Mouse (Mus musculus) yolk sac, embryonic 10.5 days (tissue): ENCODE data around the gene Thbd.

Experiments
- DNase-seq: peaks from one replicate; pipeline ENCODE4 v3.0.0-alpha.2; 2017; ENCODE audit warnings: low spot score

The Thbd gene

DNA sequence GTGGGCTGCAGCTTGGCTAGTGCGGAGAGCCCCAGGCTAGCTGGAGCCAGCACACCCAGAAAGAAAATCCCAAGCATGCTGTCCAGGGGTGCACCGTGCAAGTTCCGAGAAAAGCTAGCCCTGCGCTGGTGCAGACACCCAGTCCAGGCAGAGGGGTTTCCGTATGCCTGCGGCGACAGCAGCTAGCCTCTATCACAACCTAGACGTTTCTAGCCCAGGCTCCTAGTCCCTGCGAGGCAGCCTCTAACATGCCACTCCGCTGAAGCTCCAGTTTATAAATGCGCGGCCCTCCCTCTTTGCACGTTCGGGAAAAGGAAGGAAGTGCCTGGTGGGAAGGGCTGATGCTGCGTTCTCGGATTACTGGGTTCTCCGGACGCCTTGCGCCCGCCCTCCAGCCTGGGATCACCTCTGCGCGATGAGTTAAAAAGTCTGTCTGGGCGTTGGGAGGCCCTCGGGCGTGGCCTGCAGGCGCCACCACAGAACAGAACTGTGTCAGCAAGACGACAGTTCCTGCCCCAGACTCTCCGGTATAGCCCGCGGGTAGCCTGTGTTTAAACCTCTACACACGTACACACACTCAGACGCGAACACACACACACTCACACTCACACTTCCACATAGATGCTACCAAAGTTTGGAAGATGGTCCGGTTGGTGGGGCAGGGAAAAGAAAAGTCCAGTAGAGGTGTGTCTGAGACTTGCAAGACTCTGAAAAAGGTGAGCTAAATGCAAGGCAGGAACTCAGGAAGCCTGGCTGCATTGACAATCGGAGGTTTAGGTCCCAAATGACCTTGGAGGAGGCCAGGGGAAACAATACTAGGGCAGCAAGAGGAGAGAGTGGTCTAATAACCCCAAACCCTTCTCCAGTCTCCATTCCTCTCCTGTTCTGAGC lies at the start of gene Thbd:
Thbd (minus strand) TSS at position 319 of the 891 bp plus-strand sequence.
- DNase-seq = peak; percentile 62

DNA sequence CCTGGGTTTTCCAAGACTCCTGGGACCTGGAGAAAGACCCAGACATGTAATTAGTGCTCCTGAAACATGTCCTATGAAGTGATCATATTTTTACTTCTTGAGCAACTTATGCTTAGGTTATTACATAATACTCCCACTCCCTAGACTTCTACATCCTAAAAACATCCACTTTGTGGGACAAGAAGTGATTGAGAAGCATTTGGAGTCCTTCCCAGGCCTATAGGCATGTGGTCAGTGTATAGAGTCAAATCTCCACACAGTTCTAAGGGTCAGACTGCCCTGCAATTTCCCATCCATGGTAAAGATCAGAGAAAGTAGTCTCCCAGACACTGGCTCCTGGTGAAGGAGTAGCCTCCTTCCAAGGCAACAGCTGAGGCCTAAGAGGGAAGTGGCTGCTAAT lies 47.4 kb upstream of the Thbd start:
- DNase-seq = no peak

DNA sequence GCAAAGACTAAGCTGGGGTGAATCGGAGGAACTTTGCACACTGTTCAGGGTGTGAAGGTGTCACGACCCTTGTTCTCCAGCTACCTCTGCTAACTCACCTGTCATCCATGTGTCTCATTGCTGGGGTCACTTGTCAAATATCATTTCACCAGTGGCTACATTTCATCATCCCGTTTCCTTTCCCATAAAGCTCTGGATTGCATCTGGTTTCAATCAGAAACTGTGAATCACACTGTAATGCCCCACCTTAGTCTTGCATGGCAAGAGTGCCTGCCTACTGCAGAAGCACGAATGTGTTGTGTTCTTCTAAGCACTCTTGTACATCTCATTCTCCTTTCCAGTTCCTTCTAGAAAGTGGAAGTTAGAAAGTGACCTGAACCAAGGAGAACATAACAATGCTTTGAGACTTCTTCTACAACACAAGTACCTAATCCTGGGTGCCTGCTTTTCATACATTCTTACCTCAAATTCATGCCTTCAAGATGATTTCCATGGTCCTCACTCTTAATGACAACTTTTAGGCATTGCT lies 46.1 kb upstream of the Thbd start:
- DNase-seq = no peak

- DNase-seq = no peak
Measured at GRCm38 (mm10) chr2:148453061-148453460, 45.1 kb upstream of the Thbd start.

DNA sequence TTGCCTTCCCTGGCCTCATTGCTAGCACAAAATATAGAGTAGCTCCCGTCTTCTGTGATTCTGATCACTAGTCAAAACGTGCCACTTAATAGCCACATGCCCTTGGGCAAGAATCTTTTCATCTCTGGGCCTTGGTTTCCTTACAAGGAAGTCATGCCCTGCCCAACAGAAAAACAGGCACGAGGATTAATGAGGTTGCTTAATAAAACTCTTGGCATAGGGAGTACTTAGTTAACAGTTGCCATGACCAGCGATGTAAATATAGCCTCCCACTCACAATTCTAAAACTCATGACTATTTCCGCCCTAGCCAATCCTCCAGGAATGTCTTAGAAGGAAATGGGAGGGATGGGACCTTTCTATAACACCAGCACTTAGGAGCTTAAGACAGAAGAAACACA lies 43.5 kb upstream of the Thbd start:
- DNase-seq = no peak

DNA sequence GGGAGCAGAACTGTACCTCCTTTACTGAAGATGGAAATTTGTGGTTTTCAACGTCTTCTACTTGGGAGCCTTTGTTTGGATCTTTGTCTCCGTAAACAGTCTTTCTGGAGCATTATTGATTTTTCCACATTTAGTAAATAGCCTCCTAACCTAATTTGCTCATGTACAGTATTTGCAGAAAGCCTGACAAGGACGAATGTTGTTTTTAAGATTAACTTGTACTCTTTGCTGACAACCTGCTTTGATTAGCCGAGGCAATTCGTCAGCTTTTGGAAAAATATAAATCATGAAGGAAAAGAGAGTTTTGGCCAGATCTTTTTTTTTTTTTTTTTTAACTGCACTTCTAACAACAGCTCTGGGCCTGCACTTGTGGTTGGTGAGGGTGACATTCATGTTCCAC lies 42.6 kb upstream of the Thbd start:
- no peak for DNase-seq

- no peak for DNase-seq
Measured at GRCm38 (mm10) chr2:148449659-148450058, 41.7 kb upstream of the Thbd start.

DNA sequence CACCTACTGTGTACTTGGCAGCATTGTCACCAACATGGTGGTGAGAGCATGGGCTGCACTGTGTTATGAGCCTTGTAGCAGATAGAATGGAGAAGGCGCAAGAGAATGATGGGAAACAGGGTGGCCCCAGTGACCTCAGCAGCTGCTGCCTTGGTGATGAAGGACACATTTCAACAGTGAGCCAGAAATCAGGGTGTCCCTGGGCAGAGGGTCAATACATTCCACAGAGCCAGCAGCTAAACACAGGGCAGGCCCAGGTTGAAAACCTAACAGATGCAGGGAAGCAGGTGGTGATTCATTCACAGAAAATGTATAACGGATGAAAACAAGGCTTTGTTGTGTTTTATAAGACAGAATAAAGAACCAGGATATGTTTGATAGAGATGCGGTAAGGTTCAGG lies 38.5 kb upstream of the Thbd start:
- no peak for DNase-seq

GRCm38 (mm10) chr2:148445616-148446015 lies 37.6 kb upstream of the Thbd start:
- no peak for DNase-seq

GRCm38 (mm10) chr2:148444472-148444871 lies 36.5 kb upstream of the Thbd start:
- no peak for DNase-seq

DNA sequence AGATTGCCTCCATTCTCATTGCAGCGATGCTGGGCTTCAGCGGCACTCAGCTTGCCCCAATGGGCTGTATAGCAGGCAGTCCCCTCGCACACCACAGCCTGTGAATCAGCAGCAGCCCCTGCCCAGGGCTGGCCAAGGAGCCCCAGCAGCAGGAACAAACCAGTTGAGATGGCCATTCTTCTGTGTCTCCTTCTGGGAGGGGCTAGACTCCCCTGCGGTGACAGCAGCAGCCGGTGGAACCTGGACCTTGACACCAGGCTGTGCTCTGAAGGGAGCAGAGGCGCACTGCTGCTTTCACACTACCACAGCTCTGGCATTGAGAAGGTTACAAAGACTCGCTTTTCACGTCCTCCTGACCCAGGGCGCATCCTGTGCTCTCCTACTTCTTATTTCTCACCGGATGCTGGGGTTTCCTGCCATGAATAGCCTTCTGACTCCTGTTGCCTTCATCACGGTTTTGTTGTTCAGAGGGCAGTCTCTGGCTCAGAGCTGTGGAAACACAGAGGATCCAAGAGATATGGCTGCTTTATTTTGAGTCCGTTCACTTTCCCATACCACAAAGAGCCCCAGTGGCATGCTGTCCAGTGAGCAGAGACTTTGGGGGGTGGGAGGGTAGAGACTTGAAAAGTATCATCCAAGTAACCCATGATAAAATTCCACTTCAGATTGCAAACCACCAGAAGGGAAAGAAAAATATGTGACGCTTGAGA lies 35.4 kb upstream of the Thbd start, which contains the start of gene Cd93:
Cd93 (minus strand) TSS at position 315 of the 710 bp plus-strand sequence.
- peak; percentile 67 for DNase-seq

DNA sequence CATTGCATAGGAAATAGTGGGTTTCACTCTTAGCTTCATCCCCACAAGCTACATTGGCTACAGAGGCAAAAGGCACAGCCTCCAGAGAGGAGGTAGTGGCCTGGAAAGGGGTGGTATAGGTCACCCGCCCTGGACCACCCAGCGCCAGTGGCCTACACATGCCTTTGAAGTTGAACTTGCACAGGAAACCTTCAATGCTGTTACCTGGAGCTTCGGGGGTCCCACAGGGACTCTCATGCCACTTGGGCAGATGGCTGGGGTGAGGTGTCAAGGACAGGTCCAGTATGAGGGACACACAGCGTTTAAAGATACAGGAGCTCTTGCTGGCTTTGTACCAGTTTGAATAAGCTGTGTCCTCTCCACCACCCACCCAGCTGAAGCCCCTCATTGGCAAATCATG lies 34.7 kb upstream of the Thbd start:
- DNase-seq = no peak

GRCm38 (mm10) chr2:148442172-148442571 lies 34.2 kb upstream of the Thbd start:
- no peak for DNase-seq

GRCm38 (mm10) chr2:148441421-148441820 lies 33.4 kb upstream of the Thbd start:
- DNase-seq = no peak

DNA sequence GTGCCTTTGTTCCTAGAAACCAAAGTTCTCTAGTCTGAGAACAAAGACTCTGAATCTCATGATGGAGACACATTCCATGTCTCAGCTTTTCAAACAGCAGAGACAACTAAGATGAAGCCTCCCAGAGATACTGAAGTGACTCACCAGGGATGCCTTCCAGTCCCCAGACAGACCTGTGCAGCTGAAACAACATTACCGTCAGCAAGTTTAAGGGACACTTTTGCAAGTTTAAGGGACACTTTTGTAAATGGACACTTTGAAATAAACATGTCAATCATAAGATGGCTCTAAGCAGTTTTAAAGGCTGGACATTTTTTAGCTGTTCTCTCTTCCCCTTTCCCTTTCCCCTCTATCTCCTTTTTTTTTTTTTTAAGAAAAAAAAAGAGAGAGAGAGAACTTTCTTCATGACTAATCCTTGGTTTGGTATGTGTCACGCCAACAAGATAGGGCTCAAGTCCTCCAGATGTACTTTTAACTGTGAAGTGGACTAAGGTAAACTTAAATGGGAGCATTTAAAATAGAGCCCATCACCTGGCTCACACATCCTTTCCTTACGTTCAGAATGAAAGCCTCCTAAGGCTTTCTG lies 31.8 kb upstream of the Thbd start:
- no peak for DNase-seq

DNA sequence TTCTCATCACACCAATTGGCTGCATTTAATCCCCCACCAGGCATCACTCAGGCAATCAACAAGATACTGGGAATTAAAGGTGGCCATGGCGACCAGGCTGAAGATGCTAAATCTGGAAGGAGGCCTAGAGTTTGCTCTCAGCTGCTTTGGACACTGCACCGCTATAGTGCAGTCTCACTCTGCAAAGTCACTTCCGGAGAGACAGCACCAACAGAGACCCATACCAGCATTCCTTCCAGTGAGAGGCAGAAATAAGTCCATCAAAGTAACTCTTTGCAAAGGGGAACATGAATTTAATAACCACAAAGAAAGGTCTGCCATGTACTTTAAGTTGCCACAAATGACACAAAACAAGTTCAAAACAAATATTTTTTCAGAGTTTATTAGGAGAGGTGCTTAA lies 28.3 kb upstream of the Thbd start:
- DNase-seq = no peak

GRCm38 (mm10) chr2:148432346-148432745 lies 24.4 kb upstream of the Thbd start:
- no peak for DNase-seq

GRCm38 (mm10) chr2:148430941-148431340 lies 23.0 kb upstream of the Thbd start:
- DNase-seq = no peak

DNA sequence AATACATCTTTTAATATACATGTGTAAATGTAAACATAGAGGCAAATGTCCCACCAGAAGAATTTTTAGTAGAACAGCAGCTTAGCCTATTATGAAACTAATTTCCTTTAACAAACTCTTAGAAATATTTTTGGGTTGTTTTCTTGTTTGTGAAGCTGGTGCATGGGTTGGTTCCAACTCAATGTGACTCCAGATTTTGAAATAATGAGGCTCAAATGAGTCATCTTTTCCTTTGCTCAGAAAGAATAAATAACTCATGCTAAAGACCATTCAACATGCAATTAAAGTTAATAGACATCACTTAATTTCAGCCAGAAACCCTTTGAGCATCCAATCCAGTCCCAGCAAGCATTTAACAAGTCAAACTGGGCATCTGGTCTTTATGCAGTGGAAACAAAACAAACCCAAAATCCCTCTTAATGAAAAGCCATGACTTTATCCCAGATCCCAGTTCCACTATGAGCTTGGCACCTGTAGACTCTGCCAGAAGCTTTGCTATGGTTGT lies 21.1 kb upstream of the Thbd start:
- DNase-seq = no peak

DNA sequence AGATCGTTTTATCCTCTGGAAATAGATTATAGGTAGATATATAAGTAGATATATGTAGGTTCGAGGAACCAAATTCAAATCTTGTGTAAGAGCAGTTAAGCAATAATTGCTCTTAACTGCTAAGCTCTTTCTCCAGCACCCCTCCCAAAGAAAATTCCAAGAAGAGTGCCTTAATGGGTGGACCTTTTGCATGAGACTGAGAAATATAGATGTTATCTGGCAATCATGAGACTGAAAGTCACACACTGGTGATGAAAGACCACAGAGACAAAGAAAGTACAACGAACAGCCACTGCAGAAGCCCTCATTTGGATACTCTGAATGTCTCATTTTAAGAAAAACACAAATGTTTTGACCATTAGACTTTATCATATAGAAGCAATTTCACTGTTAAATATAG lies 20.5 kb upstream of the Thbd start:
- no peak for DNase-seq

DNA sequence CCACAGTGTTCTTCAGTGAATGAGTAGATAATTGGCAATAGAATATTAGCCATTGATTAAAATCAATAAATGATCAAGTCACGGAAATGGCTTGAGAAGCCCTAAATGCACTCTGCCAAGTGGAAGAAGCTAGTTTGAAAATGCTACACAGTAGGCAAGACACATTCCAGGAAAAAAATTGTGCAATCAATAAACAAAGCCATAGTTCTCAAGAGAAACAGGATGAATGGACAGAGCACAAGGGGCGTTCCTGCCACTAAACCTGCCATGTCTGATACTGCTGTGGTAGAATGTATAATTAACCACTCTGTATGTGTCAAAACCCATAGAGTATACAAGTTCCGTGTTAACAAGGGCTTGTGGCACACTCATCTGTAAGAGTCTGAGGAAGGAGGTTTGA lies 19.6 kb upstream of the Thbd start:
- DNase-seq = no peak

DNA sequence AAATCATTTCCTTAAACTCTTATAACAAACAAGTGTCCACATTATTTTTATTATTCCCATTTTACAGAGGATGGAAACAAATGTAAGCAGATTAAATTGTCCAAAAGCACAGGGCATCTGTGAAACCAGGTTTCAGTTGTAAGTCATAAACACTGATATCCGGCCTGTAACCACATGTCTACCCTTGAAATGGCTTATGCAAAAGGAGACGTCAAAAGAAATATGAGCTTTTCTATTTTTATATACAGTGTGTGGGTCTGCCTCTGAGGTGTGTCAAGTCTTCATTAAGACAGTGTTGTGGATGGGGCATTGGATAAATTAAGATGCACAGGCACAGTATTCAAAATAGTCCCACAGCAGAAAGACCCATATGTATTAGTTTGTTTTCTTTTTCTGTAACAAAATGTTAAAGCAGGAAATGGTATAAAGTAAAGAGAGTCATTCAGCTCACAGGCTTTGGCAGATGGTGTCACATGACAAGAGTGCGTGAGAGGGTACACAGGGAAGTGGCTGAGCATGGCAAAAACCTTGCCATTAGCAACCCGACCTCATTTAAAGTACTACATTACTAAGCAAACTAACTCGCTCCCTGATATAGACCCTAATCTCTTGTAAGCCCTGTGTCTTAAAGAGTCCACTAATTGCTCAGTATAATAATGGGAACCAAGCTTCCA lies 17.9 kb upstream of the Thbd start:
- no peak for DNase-seq
